Mouse (Mus musculus) ES-CJ7 (cell line): ENCODE measurements around the gene Aicda.
A peak's percentile ranks its signal among the peaks of the same experiment; 100 is the strongest.
"Not testable (repeated sequence)": the region's sequence is repeated elsewhere in the genome, so short reads cannot be mapped to it uniquely, and the experiment has no call there.

Source experiments
- DNase-seq: peaks from one replicate; pipeline ENCODE4 v3.0.0; 2011; ENCODE audit warnings: low read depth, low spot score

Aicda gene

GRCm38 (mm10) chr6:122553606-122554005 is at the start of gene Aicda:
TSS of gene Aicda (plus strand) at chr6:122553801.
- no peak for DNase-seq

- DNase-seq: no peak
These were observed 48.6 kb upstream of the Aicda start for GRCm38 (mm10) chr6:122505041-122505440.

- no peak for DNase-seq
These were observed 48.1 kb upstream of the Aicda start, which contains the start of gene Mfap5 for GRCm38 (mm10) chr6:122505545-122505944. TSS of gene Mfap5 (plus strand) at chr6:122505845.

- DNase-seq: no peak
These were observed 45.1 kb upstream of the Aicda start for GRCm38 (mm10) chr6:122508494-122508893.

- DNase-seq: no peak
These were observed 40.4 kb upstream of the Aicda start for GRCm38 (mm10) chr6:122512914-122513878.

GRCm38 (mm10) chr6:122514312-122514711 is 39.3 kb upstream of the Aicda start:
- DNase-seq: peak; percentile 54

GRCm38 (mm10) chr6:122515762-122516161 is 37.8 kb upstream of the Aicda start:
- DNase-seq: not testable (repeated sequence)

- DNase-seq: no peak
These were observed 35.9 kb upstream of the Aicda start for GRCm38 (mm10) chr6:122517668-122518067.

GRCm38 (mm10) chr6:122519384-122519783 is 34.2 kb upstream of the Aicda start:
- DNase-seq: no peak

GRCm38 (mm10) chr6:122522595-122522994 is 31.0 kb upstream of the Aicda start:
- DNase-seq: peak; percentile 97

- DNase-seq: peak; percentile 47
These were observed 30.3 kb upstream of the Aicda start for GRCm38 (mm10) chr6:122523289-122523688.

- no peak for DNase-seq
These were observed 26.0 kb upstream of the Aicda start for GRCm38 (mm10) chr6:122527596-122527995.

- DNase-seq: peak; percentile 45
These were observed 25.5 kb upstream of the Aicda start for GRCm38 (mm10) chr6:122528136-122528535.

- DNase-seq: no peak
These were observed 22.0 kb upstream of the Aicda start for GRCm38 (mm10) chr6:122531466-122532174.

- DNase-seq: peak; percentile 96
These were observed 20.7 kb upstream of the Aicda start for GRCm38 (mm10) chr6:122532883-122533302.

- no peak for DNase-seq
These were observed 19.6 kb upstream of the Aicda start for GRCm38 (mm10) chr6:122534032-122534431.

- DNase-seq: no peak
These were observed 14.0 kb upstream of the Aicda start for GRCm38 (mm10) chr6:122539564-122539963.

- not testable (repeated sequence) for DNase-seq
These were observed 11.1 kb upstream of the Aicda start for GRCm38 (mm10) chr6:122542459-122542858.

GRCm38 (mm10) chr6:122543574-122543973 is 10.0 kb upstream of the Aicda start:
- no peak for DNase-seq

- no peak for DNase-seq
These were observed 8.9 kb upstream of the Aicda start for GRCm38 (mm10) chr6:122544672-122545071.

GRCm38 (mm10) chr6:122545289-122545882 is 8.2 kb upstream of the Aicda start:
- DNase-seq: no peak

- DNase-seq: no peak
These were observed 7.7 kb upstream of the Aicda start for GRCm38 (mm10) chr6:122545948-122546347.
